Mouse (Mus musculus) megakaryocyte, embryonic 14.5 days (primary cell): ENCODE measurements at regions not wholly inside any gene's neighbourhood (a gene's known extent, or its start where the extent isn't known, plus 50 kb on each side); places are given as distances from the start of the nearest gene placed in this dataset.

Source experiments
- FLI1 ChIP-seq: IDR thresholded peaks from 2 replicates; pipeline ENCODE4 v1.6.1; 2012; ENCODE audit warnings: low read length, inconsistent platforms, mixed read lengths
- GATA1 ChIP-seq: IDR thresholded peaks from 3 replicates; pipeline ENCODE4 v1.6.1; 2012; ENCODE audit warnings: mixed read lengths, low read length, inconsistent platforms, borderline replicate concordance

- TF ChIP-seq GATA1 (no peak), FLI1 (no peak)
These were observed 224.1 kb upstream of the Cwc22 start for GRCm38 (mm10) chr2:78170162-78170747.
